Mouse (Mus musculus) ES-Bruce4 (cell line): ENCODE measurements around the gene Mllt10. TPM values are rescaled to one million over a fixed set of nuclear protein-coding genes. Genes with fewer than 3 reads are reported as not detected.

ENCODE experiments used
- H3K27ac ChIP-seq: 2 replicates; pipeline ENCODE4 v1.5.1; 2012; ENCODE audit warnings: low read length, inconsistent platforms; ENCODE audit not compliant: insufficient read depth
- H3K27me3 ChIP-seq: 2 replicates; pipeline ENCODE4 v1.6.1; 2012; ENCODE audit warnings: mild to moderate bottlenecking, low read length, inconsistent platforms; ENCODE audit not compliant: control insufficient read depth, poor library complexity, insufficient read depth, severe bottlenecking
- H3K36me3 ChIP-seq: 2 replicates; pipeline ENCODE4 v1.6.1; 2012; ENCODE audit warnings: inconsistent platforms, mild to moderate bottlenecking, low read length, moderate library complexity; ENCODE audit not compliant: control insufficient read depth, poor library complexity, insufficient read depth, severe bottlenecking
- H3K4me1 ChIP-seq: one replicate; pipeline ENCODE4 v1.8.1; 2011; ENCODE audit warnings: low read length; ENCODE audit not compliant: control insufficient read depth, insufficient read depth
- H3K4me3 ChIP-seq: 2 replicates; pipeline ENCODE4 v1.5.1; 2011; ENCODE audit warnings: low read depth, mild to moderate bottlenecking, low read length
- H3K9ac ChIP-seq: 2 replicates; pipeline ENCODE4 v1.6.1; 2012; ENCODE audit warnings: low read depth, mild to moderate bottlenecking, inconsistent platforms; ENCODE audit not compliant: poor library complexity, severe bottlenecking
- H3K9me3 ChIP-seq: replicated peaks from 2 replicates; pipeline ENCODE4 v1.6.1; 2012; ENCODE audit warnings: mild to moderate bottlenecking, low read length, inconsistent platforms; ENCODE audit not compliant: control insufficient read depth, poor library complexity, insufficient read depth, severe bottlenecking
- CTCF ChIP-seq: IDR thresholded peaks from one replicate; pipeline ENCODE4 v1.8.1; 2011; ENCODE audit warnings: low read depth, low read length
- EP300 ChIP-seq: IDR thresholded peaks from 2 replicates; pipeline ENCODE4 v1.6.1; 2011; ENCODE audit warnings: low read depth, low read length; ENCODE audit not compliant: insufficient read depth
- POLR2A ChIP-seq: IDR thresholded peaks from one replicate; pipeline ENCODE4 v1.8.1; 2011; ENCODE audit warnings: low read length; ENCODE audit not compliant: insufficient read depth
- polyA plus RNA-seq: library from polyadenylated mRNA; stranded (reverse); fragments of >200 nt; gene quantifications from 2 replicates; pipeline ENCODE4 v1.2.4, GENCODE M21; 2011; ENCODE audit warnings: low read depth; ENCODE audit not compliant: missing spikeins, insufficient read depth, insufficient read length

Mllt10 gene
- polyA plus RNA-seq, 1 experiment, result 78.9 TPM

DNA sequence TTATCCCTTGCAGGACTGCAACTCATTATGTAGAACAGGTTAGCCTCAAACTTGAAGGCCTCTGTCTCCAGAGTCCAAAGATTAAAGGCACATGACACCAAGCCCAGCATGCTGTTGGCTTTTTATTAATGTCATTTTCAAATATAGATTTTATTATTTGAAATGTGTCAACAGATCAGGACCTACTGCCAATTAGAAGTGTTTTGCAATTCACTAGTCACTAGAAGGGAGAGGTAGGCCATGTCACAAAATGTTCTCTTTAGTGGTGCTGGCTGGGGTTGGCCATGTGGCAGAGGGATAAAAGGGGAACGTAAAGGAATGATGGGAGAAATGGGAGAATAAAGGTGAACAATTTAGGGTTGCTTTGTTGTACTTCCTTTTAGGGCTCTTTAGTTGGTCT lies 38.8 kb downstream of the Mllt10 start:
- Histone ChIP-seq H3K9ac (no peak overlapping the region), H3K27ac (no peak overlapping the region), H3K36me3 (peaks cover 15% of the 10 kb centered on the region), H3K4me3 (no peak overlapping the region), H3K9me3 (no peaks in the 10 kb centered on the region), H3K4me1 (peaks cover 1% of the 10 kb centered on the region), H3K27me3 (no peaks in the 10 kb centered on the region)
- TF ChIP-seq POLR2A, result no peak
- TF ChIP-seq EP300, result no peak

DNA sequence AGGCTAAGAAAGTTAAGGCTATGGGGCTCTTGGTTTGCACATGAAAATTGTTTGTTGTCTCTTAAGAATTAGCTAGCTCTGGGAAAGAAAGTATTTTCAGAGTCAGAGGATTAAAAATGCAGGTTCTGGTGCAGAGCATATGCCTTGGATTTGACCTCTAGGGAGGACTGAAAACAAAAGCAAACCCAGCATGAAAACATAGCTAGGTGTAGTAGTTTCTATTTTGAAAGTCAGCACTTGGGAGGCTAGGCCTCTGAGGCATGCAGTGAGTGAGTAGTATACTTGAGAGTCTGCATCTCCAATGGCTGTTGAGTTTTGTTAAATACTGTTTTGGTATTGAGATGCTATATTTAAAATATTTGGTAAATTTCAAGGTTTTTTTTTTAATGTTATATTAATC lies 39.3 kb downstream of the Mllt10 start:
- no peaks in the 10 kb centered on the region for H3K9me3 ChIP-seq
- no peak for TF ChIP-seq EP300
- TF ChIP-seq CTCF, result no peak
- no peak for TF ChIP-seq POLR2A
- H3K27me3 ChIP-seq, result no peaks in the 10 kb centered on the region
- H3K27ac ChIP-seq, result no peak overlapping the region
- no peak overlapping the region for H3K4me3 ChIP-seq
- H3K4me1 ChIP-seq, result peaks cover 1% of the 10 kb centered on the region
- no peak overlapping the region for H3K9ac ChIP-seq
- H3K36me3 ChIP-seq, result peaks cover 13% of the 10 kb centered on the region

DNA sequence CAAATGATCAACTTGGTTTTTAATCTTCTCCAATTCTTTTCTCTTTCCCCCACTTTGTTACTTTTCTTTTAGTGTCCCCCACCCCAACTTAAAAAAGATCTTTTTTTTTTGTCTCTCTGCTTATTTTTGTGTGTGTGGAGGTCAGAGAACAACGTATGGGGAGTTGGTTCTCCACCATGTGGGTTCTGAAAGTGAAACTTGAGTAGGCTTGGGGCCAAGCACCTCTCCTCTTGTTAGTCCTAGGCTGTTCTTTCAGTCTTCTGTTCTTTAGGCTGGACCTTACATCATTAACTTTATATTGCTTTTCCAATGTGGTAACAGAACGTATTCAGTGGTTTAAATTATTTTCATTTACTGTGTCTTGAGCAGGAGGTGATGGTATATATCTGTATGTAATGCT lies 40.8 kb downstream of the Mllt10 start:
- Histone ChIP-seq H3K4me1 (peaks cover 1% of the 10 kb centered on the region), H3K27me3 (no peaks in the 10 kb centered on the region), H3K4me3 (no peak overlapping the region), H3K27ac (no peak overlapping the region), H3K36me3 (peaks cover 5% of the 10 kb centered on the region; the same call in 1 of the 2 replicates), H3K9me3 (no peaks in the 10 kb centered on the region), H3K9ac (no peak overlapping the region)
- no peak for TF ChIP-seq CTCF
- TF ChIP-seq EP300, result no peak

DNA sequence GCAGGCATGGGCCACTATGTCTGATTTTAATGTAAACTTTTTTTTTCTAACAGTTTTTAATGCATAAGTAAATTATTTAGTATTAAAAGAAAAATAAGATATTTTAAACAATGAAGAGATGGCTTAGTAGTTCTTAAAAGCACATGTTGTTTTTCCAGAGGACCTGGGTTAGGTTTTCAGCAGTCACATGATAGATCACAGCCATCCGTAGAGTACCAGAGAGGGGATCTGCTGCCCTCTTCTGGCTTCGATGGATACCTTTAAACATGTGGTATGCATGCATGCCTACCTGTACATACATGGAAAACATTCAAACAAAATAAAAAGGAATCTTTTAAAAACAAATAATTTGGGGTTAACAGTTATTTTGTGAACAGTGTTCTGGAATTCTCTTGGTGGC lies 45.9 kb downstream of the Mllt10 start:
- no peak for TF ChIP-seq EP300
- peak; percentile 8 for TF ChIP-seq CTCF
- H3K36me3 ChIP-seq, result peaks cover 2% of the 10 kb centered on the region; the same call in 1 of the 2 replicates

DNA sequence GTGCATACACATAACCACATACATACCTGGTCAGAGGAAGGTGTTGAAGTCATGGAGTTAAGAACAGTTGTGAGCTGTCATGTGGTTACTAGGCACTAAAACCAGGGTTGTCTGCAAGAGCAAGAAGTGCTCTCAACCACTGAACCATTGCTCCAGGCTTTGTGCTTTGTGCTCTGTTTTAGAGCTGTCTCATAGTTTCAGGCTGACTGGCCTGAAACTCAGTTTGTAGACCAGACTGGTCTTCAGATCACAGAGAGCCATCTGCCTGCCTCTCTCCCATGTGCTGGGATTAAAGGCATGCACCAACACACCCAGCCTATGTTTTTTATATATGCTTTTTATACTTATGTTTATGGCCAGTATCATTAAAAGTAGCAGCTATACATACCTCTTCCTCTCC lies 52.5 kb downstream of the Mllt10 start:
- H3K9me3 ChIP-seq, result no peaks in the 10 kb centered on the region
- no peak overlapping the region for H3K27ac ChIP-seq
- no peaks in the 10 kb centered on the region for H3K27me3 ChIP-seq
- TF ChIP-seq EP300, result no peak
- no peak for TF ChIP-seq CTCF
- no peak for TF ChIP-seq POLR2A
- H3K4me3 ChIP-seq, result no peak overlapping the region
- H3K36me3 ChIP-seq, result no peaks in the 10 kb centered on the region; the same call in 1 of the 2 replicates
- no peaks in the 10 kb centered on the region for H3K4me1 ChIP-seq
- H3K9ac ChIP-seq, result no peak overlapping the region

More for the DNA sequence above, 45.9 kb downstream of the Mllt10 start:
- Histone ChIP-seq H3K4me1 (no peaks in the 10 kb centered on the region), H3K4me3 (no peak overlapping the region), H3K9me3 (no peaks in the 10 kb centered on the region), H3K27ac (no peak overlapping the region), H3K27me3 (no peaks in the 10 kb centered on the region), H3K9ac (no peak overlapping the region)

DNA sequence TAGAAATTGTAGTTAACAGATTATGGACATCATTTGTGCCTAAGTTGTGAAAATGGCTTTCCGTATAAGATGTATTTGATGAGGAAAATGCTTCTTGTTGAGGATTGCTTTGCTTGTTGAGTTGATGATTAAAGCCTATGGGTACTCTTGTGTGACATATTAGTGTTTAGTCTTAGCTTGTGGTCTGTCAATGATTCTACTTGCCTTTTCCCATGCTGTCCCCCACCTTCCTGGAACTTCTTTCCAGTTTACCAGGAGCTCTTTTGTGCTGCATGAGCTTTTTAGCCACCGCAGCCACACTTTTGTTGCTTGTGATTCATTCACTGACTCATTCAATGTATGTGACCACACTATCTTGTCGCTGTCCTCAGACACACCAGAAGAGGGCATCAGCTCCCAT lies 53.2 kb downstream of the Mllt10 start:
- no peak overlapping the region for H3K4me3 ChIP-seq
- H3K9me3 ChIP-seq, result no peaks in the 10 kb centered on the region
- H3K27me3 ChIP-seq, result no peaks in the 10 kb centered on the region
- TF ChIP-seq EP300 (no peak), POLR2A (no peak), CTCF (peak; percentile 27)
- H3K9ac ChIP-seq, result no peak overlapping the region
- H3K4me1 ChIP-seq, result no peaks in the 10 kb centered on the region
- no peak overlapping the region for H3K27ac ChIP-seq
- H3K36me3 ChIP-seq, result no peaks in the 10 kb centered on the region; the same call in 1 of the 2 replicates
